Mouse (Mus musculus): ENCODE measurements around the gene Sec24c.
A peak's percentile ranks its signal among the peaks of the same experiment; 100 is the strongest.
"Not testable (repeated sequence)": the region's sequence is repeated elsewhere in the genome, so short reads cannot be mapped to it uniquely, and the experiment has no call there.

The Sec24c gene

DNA sequence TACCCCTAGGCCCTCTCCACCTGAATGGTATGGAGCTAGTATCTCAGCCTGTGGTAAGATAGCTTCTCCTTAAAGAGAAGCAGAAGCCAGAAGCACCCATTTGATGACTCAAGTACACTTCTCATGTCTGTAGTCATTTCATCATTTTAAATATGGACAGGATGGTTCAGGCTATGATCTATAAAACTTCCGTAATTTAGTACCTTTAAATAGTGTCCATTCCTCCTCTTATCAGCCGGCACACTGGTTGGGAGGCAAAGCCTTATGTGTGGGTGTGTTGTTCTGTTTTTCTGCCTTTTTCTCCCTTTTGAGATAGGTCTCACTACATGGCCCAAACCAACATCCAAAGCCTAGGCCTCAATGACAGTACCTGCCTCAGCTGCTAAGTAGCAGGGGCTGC, 24.4 kb downstream of the Sec24c start:
- DNase-seq (ENCODE audit: low spot score in 2 of 2): no peak

DNA sequence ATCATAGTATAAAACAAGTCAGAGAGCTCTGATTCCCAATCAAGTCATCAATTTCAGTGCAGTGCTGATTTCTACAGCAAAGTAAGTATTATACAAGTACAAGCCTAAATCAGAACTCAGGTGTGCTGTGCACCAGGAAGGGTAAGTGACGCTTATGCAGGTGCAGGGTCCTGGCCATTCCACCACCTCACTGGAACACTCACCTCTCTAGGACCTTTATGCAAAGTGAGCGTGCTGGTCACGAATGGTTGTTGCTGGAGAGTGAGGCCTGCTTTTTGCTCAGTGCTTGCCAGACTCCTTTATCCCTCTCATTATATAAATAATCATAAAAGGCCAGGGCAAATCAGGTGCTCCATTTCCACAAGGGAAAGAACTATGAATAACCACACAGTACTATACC, 26.3 kb downstream of the Sec24c start:
- DNase-seq (ENCODE audit: low spot score in 2 of 2): no peak

DNA sequence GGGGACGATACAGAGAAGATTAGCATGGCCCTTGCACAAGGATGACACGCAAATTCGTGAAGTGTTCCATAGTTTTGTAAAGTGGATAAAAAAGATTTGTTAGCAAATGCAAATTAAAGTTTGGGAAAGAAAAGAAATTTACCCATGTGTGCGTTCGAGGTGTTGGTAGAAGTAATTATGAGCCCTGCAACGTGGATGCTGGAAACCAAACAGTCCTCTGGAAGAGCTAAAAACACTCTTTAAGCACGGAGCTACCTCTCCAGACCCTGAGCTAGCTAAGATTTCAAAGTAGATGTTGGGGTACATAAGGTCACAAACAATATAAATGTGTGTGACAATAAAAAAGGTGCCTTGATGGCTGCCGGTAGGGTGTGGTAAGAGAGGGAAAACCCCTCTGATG, 27.4 kb downstream of the Sec24c start:
- no peak for DNase-seq (ENCODE audit: low spot score in 2 of 2)

DNA sequence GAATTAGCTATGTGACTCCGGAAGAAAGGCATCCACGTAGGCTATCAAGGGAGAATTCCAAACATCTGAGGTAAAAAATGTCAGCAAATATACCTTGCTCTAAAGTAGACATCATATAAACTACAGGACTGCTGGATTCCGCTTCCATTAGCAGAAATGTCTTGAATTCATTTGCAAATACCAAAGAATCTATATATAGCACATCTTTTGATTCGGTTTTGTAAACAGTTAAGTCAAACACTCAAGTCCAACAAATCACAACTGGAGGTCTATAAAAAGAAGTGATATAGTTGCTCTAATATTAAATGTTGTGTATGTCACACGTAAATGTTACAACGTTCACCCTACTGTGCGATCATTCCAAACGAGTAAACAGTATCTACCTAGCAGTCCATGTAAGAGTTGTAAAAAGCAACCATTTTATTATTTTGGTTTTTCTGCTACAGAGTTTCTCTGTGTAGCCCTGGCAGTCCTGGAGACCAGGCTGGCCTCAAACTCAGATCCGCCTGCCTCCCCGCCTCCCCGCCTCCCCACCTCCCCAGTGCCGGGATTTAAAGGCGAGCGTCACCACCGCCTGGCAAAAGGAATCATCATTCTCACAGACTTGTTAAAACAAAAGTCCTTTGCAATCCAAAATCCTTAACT, 28.1 kb downstream of the Sec24c start:
- no peak for DNase-seq (ENCODE audit: low spot score in 2 of 2)

DNA sequence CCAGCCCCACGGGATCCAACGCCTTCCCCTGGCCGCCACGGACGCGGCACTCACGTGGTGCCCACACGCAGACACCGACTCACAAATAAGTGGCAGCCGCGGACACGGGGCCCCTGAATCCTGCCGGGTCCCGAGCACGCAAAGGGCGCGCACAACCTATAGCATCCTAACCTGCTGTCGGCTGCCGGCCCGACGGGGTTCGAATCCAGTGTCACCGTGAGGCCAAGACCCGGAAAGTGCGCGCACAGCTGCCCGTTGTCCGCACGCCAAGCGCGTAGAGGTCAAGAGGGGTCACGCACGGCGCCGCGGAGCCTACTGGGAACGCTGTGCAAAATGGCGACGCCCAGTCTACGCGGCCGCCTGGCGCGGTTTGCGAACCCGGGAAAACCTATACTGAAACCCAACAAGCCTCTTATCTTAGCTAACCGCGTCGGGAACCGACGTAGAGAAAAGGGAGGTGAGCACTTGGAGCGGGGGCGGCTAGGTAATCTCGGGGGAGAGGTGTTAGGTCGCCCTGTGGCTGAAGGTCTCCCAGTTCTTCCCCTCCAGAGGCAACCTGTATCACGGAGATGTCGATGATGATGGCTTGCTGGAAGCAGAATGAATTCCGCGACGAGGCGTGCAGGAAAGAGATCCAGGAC, 28.8 kb downstream of the Sec24c start, which contains the start of gene Chchd1:
Gene Chchd1 (plus strand): TSS at position 266 of the 641 bp plus-strand sequence.
- DNase-seq (ENCODE audit: low spot score in 2 of 2): peak; percentile 90

DNA sequence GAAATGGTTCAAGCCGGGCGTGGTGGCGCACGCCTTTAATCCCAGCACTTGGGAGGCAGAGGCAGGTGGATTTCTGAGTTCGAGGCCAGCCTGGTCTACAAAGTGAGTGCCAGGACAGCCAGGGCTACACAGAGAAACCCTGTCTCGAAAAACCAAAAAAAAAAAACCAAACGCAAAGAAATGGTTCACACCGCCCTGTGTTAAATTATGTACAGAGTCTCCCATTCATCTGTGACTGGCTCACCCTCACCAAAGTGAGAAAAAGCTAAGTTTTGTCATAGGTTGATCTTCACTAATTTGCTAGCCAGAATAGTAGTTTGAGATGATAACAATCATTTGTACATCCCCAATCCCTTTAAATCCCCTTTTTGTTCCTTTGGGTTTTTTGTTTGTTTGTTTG, 29.4 kb downstream of the Sec24c start:
- DNase-seq (ENCODE audit: low spot score in 2 of 2): not testable (repeated sequence)

DNA sequence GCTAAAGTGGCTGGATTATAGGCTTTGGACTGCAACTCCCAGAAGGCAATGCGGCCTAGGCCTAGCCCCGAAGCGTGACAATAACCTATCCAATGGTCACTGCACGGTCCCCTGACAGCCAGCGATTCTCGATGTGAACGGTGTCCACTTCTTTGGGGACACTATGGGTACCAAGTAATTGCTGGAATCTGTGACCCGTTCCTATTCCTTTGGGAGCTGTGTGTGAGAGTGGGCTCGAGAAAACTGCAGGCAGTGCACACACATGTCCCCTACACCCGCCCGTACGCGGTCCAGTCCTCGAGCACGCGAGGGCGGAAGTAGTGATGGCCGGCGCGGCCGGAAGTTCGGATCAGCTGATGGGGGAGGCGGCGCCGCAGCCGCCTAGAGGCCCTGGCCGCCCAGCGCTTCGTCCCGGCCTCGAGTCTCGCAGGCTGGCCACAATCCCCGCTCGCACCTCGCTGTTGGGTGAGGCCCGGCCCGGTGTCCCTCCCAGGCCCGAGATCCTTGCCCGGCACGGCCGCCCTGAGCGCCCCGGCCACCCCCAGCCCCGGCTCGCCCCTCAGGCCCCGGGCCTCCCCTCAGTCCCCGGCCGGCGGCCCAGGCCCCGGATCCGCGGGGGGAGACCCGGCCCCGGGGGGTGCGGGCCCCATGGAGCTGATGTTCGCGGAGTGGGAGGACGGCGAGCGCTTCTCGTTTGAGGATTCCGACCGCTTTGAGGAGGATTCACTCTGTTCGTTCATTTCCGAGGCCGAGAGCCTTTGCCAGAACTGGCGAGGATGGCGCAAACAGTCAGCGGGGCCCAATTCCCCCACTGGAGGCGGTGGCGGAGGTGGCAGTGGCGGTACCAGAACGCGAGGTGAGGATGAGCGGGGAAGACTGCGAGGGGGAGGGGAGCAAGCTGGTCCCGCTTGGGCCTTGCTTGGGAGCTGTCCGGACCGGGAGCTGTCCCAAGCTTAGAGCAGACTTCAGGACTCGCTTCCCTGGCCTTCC, 33.4 kb downstream of the Sec24c start, which contains the start of gene Zswim8:
Gene Zswim8 (plus strand): TSS at position 352 of the 990 bp plus-strand sequence.
- peak; percentile 89 for DNase-seq (ENCODE audit: low spot score in 2 of 2)

DNA sequence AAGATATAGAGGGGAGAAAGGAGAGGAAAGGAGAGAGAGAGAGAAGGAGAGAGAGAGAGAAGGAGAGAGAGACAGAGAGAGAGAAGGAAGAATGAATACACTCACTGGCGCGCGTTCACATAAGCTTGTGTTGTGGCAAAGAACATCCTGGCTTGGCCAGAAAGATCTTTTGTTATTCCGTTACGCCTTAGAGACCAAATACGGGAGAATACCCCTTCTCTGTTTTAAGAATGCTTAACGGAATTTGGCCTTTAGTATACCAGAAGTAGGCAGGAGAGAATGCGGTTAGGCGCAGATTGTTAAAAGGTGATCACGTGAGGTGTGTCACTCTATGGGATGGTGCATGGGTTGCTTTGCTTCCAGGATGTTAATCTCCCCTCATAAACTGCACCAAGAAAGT, 34.1 kb downstream of the Sec24c start:
- DNase-seq (ENCODE audit: low spot score in 2 of 2): no peak

DNA sequence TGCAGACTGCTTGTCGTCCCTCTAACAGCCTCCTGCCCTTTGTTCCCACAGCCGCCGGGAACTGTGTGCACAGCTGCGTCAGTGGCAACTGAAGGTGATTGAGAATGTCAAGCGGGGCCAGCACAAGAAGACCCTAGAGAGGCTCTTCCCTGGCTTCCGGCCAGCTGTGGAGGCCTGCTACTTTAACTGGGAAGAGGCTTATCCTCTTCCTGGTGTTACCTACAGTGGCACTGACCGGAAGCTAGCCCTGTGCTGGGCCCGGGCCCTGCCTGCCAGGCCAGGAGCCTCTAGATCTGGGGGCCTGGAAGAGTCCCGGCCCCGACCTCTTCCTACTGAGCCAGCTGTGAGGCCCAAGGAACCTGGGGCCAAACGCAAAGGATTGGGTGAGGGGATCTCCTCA, 39.7 kb downstream of the Sec24c start:
- no peak for DNase-seq (ENCODE audit: low spot score in 2 of 2)

DNA sequence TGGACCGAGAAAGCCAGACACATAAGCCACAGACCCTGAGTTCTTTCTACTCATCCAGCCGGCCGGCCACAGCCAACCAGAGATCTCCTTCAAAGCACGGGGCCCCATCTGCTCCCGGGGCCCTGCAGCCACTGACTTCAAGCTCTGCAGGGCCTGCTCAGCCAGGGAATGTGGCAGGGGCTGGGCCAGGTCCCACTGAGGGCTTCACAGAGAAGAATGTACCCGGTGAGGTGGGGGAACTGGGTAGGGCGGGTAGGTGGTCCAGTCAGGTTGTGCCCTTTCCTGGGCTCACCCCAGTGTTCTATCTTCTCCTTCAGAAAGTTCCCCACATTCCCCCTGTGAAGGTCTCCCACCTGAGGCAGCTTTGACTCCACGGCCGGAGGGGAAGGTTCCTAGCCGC, 44.3 kb downstream of the Sec24c start:
- DNase-seq (ENCODE audit: low spot score in 2 of 2): no peak

DNA sequence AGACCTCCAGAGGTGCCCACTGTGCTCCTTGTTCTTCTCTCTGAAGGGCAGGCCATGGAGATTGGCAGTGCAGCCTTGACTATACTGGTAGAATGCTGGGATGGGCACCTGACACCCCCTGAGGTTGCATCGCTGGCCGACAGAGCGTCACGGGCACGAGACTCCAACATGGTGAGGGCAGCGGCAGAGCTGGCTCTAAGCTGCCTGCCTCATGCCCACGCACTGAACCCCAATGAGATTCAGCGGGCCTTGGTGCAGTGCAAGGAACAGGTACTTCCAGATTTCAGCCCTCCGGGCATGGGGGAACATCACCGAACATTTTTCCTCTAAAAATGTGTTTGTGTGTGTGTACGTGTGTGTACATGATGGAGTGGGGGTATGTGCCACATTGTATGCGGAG, 45.7 kb downstream of the Sec24c start:
- DNase-seq (ENCODE audit: low spot score in 2 of 2): no peak

DNA sequence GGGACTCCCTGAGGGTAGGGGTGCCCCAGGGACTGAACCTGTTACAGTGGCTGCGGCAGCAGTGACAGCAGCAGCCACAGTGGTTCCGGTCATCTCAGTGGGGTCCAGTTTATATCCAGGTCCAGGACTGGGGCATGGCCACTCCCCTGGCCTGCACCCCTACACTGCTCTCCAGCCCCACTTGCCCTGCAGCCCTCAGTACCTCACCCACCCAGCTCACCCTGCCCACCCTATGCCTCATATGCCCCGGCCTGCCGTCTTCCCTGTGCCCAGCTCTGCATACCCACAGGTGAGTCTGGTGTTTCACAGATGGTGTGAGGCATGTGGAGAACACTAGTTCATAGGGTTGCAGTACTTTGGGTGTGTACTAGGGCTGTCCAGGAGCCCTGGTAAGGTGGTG, 47.3 kb downstream of the Sec24c start:
- DNase-seq (ENCODE audit: low spot score in 2 of 2): no peak

DNA sequence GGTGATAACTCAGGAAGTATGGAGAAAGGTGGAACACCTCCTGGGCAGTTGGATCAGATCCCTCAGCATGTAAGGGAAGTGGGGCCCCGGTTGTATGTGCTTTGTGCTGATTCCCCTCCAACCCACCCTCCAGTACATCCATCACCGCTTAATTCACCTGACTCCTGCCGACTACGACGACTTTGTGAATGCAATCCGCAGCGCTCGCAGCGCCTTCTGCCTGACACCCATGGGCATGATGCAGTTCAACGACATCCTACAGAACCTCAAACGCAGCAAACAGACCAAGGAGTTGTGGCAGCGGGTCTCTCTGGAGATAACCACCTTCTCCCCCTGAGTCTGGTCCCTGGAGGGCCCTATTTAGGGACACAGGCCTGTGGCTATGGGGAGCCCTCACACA, 48.9 kb downstream of the Sec24c start:
- DNase-seq (ENCODE audit: low spot score in 2 of 2): no peak

DNA sequence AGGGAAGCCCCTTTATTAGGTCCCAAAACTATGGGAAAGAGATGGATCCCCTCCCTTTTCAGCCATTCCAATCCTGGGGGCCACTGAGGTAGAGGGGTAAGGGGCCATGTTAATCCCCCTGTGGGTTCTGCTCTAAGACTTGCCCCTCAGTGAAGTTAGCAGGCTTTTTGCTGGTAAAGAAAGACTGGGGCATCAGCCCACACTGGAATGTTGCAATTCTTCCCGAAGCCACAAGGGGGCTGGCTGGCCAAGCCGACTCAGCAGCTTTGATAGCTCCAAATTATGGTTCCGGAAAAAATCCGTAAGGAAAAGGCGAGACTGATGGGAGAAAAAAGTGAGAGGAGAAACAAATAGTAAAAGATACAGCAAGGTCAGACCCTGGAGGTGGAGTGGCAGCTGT, 49.9 kb downstream of the Sec24c start:
- peak; percentile 47 to 56 for DNase-seq (ENCODE audit: low spot score in 2 of 2)

DNA sequence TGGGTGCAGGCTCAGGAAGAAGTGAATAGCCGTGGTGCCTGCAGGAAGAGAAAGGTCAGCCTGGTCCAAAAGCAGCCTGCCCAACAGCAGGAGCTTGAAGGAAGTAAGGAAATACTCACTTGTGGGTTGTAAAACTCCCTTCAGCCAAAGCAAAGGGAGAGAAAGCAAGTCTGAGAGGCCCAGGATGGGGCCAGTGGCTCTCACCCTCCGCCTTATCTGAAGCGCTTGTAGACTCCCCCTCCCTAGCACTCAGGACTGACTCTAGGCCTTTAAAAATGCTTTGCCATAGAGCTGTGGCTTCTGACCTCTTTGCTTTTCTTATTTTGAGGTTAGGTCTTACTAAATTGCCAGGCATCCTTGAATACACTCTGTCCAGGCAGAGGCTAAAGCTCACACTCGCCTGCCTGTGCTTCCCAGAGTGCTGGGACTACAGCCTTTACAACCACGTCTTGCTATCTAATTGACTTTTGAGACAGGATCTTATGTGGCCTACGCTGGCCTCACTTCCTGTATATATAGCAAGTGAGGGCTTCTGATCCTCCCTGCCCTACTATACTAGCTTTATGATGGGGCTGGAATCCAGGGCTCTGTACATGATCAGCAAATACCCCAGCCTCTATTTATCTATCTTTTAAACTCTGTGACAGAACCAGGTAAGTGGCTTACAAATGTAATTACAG, 51.7 kb downstream of the Sec24c start:
- no peak for DNase-seq (ENCODE audit: low spot score in 2 of 2)

DNA sequence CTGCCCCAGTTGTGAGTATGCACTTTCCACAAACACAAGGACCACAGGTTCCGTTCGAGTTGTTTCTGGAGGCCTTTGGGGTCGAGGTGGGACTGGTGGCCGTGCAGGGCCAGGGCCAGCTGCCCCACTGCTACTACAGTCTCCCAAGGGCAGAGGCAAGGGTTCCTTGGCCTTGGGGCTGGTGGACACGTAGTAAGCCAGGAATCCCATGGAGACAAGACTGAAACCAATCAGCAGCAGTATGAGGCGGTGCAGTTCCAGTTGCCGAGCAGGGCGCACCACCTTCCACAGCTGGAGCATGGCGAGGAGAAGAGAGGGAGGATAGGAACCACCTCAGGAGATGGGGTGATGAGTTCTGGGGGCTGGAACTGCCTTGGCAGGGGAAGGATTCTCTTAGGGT, 55.8 kb downstream of the Sec24c start:
- no peak for DNase-seq (ENCODE audit: low spot score in 2 of 2)

DNA sequence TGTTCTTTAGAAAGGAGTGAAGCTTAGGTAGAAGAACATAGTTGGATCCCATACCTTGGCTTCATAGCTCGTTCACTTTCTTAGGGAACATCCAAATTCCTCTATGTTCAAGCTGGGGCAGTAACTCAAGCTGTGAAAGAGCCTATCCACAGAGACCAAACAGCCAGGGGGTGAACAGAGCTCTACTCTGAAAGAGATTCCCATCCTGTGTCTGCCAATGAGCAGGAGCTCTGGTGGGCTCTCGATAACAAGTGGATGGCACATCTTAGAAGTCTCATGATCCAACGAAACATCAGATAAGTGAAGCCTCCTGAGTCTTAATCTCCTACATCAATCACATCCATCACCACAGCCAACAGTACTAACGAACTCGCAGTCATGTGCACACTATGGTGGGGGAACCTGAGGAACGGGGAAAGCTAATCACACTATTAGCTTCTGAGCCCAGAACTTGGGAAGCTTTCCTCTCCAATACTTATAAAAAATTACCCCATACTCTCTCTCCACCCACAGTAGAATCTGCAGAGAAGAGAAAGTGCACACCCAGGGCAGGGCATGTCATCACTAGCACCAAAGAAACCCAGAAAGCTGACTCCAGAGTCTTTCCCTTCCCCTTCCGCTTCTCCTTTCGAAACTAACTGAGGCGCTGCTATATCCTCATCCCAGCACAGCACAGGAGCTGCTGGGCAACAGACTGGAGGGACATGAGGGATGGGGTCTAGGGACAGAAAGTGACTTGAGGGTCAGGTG, 56.9 kb downstream of the Sec24c start:
- no peak for DNase-seq (ENCODE audit: low spot score in 2 of 2)

DNA sequence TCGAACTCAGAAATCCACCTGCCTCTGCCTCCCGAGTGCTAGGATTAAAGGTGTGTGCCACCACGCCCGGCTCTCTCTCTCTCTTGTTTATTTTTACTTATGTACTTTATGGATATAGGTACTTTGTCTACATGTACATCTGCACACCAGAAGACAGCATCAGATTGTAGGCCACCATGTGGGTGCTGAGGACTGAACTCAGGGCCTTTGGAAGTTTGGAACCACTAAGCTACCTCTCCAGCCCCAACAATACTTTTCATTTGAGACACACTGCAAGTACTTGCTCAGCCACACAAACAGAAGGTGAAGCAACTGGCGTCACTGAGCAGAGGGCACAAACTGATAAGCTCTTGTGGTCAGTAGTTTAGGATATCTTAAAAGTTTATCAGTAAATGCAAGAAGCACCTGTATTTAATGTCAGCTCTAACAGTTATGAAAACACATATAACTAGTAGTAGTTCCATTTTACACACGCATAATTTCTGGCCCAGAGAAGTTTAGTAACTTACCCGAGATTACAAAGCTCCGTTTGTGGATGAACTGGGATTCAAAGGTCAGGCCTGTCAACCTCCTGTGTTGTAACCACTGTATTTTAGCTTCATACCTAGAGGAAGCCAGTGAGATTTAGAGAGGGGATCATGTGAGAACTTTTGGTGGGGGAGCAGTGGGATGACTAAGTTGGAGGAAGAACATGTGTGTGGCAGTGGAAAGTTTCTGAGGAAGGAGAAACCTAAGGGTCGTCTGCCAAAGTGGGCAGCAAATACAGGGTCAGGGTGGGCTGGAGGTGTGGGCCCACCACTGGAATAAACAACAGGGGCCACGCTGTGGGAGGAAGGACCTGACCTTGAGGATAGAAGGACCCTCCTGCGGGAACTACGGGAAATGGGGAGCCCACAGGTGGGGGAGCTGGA, 59.2 kb downstream of the Sec24c start:
- DNase-seq (ENCODE audit: low spot score in 2 of 2): no peak

DNA sequence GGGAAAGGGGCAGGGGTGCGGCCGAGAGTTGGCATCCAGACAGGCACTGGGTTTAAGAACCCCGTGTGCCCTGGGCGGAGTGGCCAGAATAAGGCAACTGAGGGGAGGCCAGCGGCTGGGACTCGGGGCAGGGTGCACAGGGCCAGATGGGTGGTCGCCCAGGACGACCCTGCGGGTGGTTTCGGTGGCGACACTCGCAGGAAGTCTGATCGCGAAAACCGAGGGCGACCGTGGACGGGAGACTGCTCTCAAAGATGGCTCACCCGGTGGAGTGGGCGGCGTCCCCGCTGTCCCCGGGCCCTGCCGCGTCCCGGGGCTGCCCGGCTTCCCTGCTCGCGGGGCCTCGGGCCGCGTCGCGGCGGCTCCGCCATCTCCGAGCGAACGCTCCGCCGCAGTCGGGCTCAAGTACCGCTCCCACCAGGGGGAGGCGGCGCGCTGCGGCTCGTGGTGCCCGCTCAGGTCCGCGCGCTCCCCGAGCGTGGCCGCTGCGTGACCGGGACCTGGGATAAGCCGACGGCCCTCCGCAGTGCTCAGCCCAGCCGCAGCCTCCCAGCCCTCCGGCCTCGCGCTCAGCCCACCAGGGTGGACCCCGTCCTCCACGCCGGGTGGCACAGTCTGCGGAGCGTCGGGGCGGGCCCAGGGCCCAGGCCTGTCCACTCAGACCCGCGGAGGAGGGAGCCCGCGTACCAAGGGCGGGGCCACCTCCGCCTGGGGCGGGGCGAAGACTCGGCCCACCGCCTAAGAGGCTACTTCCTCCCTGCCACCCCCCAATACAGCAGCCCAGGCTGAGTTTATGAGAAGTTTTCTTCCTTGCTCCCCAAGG, 60.1 kb downstream of the Sec24c start, which contains the start of gene Ndst2:
Gene Ndst2 (minus strand): TSS at position 611 of the 823 bp plus-strand sequence.
- DNase-seq (ENCODE audit: low spot score in 2 of 2): peak; percentile 85 to 86

All from urinary bladder, postnatal 36 days (tissue).